Mouse (Mus musculus) liver, embryonic 14.5 days (tissue): Measurements from ENCODE around the gene 2300003K06Rik.

Experiments used
- CTCF ChIP-seq: IDR thresholded peaks from 2 replicates; pipeline ENCODE4 v1.5.1; 2016; ENCODE audit warnings: antibody characterized with exemption, low read depth, control low read depth
- EP300 ChIP-seq: IDR thresholded peaks from 2 replicates; pipeline ENCODE4 v1.6.1; 2016; ENCODE audit warnings: antibody characterized with exemption, low read depth

DNA sequence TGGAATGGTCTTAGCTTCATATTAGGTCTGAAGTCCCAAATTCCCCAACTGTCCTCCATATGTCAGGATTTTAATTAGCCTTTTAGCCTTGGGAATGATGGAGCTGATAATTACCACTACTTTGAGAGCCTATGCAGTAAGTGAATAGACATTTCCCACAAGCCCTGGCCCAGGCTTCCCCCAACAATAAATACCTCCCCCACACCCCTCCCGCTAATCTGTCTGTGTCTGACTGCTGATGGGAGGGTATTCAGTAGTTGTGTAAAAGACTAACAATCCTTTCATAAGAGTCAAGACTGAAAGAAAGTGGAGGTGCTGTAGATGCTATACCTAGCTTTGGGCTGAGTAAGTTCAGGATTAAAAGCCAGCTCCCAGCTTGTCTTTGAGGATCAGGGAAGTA, 4.3 kb upstream of the 2300003K06Rik start:
- no peak for TF ChIP-seq CTCF
- TF ChIP-seq EP300: no peak
